Mouse (Mus musculus): ENCODE measurements at regions not wholly inside any gene's neighbourhood (a gene's known extent, or its start where the extent isn't known, plus 50 kb on each side); places are given as distances from the start of the nearest gene placed in this dataset.

DNA sequence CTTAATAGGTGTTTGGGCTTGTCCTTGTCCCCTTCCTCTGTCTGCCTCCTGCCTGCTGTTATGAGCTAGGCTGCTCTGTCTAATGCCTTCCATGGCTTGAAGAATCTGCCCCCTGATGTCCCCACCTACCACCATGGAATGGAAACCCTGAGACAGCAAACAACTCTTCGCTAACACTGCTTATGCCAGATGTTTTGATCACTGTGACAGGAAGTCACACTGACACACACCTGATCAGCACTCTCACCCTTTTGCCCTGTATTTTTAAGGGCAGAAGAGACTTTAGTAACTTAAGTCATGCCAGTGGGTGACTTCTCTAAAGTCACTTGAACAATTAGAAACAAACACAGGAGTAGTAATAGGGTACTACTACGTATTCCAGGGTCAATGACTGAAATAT is 78.5 kb downstream of the Gm9817 start:
- Histone ChIP-seq H3K36me3 (ENCODE audit: control insufficient read depth, insufficient read depth, low read length, poor library complexity, severe bottlenecking) (no peaks in the 10 kb centered on the region), H3K4me3 (ENCODE audit: insufficient read depth in 1 of 2, low read depth in 1 of 2, low read length in 2 of 2, poor library complexity in 1 of 2, severe bottlenecking in 1 of 2) (no peak overlapping the region), H3K27ac (ENCODE audit: insufficient read depth, low read depth, low read length, poor library complexity, severe bottlenecking) (no peak overlapping the region), H3K9me3 (ENCODE audit: control insufficient read depth, insufficient read depth, low read depth, low read length) (no peaks in the 10 kb centered on the region), H3K9ac (ENCODE audit: insufficient read depth, low read depth, low read length, poor library complexity, severe bottlenecking) (no peak overlapping the region), H3K4me1 (ENCODE audit: control insufficient read depth in 2 of 2, insufficient read depth in 2 of 2, low read length in 2 of 2, poor library complexity in 1 of 2) (no peaks in the 10 kb centered on the region)
- no peak for DNase-seq (ENCODE audit: low read depth, low spot score)
- in situ Hi-C loops (cut with MboI; ENCODE audit: low sequenced_read_pairs in 2 of 2, unreplicated experiment in 2 of 2) = no loop called here
- TF ChIP-seq CHD2 (IDR thresholded peaks at IDR 0.05; ENCODE audit: low read depth, low read length) (no peak), ZNF384 (IDR thresholded peaks at IDR 0.05; ENCODE audit: low read depth, low read length) (no peak)

DNA sequence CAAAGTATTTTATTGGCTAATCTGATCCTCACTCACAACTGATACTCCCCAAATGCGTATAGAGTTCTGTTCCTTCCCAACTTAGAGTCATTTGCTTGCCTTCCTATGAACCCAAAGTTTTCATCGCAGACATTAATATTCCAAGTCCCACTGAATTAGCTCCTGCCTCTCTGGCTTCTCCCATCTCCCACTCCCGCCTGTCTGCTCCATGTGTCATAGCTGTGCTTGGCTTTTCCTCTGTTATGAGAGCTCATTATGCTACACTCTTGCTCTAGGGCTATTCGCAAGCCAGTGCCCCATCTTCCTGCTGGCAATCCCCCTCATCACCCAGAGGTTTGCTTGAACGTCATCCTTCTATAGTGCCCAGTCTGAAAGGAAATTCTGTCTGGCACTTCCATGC is 81.8 kb downstream of the Gm9817 start:
- H3K9ac ChIP-seq (ENCODE audit: insufficient read depth, low read depth, low read length, poor library complexity, severe bottlenecking) = no peak overlapping the region
- H3K4me1 ChIP-seq (ENCODE audit: control insufficient read depth in 2 of 2, insufficient read depth in 2 of 2, low read length in 2 of 2, poor library complexity in 1 of 2) = no peaks in the 10 kb centered on the region
- no peak for DNase-seq (ENCODE audit: low read depth, low spot score)
- no peaks in the 10 kb centered on the region for H3K36me3 ChIP-seq (ENCODE audit: control insufficient read depth, insufficient read depth, low read length, poor library complexity, severe bottlenecking)
- in situ Hi-C loops (cut with MboI; ENCODE audit: low sequenced_read_pairs in 2 of 2, unreplicated experiment in 2 of 2) = no loop called here
- TF ChIP-seq HCFC1 (IDR thresholded peaks at IDR 0.05; ENCODE audit: borderline replicate concordance, insufficient read depth, low read length) (no peak), ZC3H11A (IDR thresholded peaks at IDR 0.05; ENCODE audit: borderline replicate concordance, low read depth, low read length) (no peak), ZNF384 (IDR thresholded peaks at IDR 0.05; ENCODE audit: low read depth, low read length) (no peak), MAFK (IDR thresholded peaks at IDR 0.05; ENCODE audit: insufficient read depth, low read depth, low read length) (no peak), CHD2 (IDR thresholded peaks at IDR 0.05; ENCODE audit: low read depth, low read length) (no peak)
- H3K27ac ChIP-seq (ENCODE audit: insufficient read depth, low read depth, low read length, poor library complexity, severe bottlenecking) = no peak overlapping the region
- H3K9me3 ChIP-seq (ENCODE audit: control insufficient read depth, insufficient read depth, low read depth, low read length) = no peaks in the 10 kb centered on the region
- H3K4me3 ChIP-seq (ENCODE audit: insufficient read depth in 1 of 2, low read depth in 1 of 2, low read length in 2 of 2, poor library complexity in 1 of 2, severe bottlenecking in 1 of 2) = no peak overlapping the region

DNA sequence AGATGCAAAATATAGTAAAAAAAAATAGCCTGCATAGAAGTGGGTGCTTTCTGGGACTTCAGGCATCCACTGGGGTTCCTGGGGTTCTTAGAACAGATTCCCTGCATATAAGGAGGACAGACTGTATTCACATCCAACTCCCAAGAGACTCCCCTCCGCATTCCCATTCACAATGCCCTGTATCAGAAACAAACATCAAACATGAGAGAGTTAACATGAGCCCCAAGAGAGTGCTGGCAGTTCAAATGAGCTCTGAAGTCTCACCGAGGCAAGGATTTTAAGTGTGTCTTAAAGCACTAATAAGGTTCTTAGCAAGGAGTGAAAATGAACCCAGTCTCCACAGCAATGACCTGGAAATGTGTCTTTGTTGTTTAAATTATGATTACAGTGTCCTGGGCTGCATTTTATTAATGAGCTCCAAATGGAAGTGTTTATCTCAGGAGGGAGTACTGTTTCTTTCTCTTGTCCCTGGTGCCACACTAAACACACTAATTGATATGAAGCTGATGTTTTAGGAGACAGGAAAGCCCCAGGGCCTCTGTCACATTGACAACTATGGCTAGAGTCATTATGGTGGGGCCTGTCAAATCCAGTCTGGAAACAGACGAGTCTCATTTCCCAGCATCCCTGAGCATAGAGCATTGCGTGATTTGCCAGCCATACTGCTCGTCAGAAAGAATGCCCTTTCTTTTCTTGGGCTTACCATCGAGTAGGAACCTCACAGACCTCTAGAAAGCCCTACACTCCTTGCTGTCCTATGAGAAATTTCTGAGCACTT is 85.7 kb downstream of the Gm9817 start:
- no peaks in the 10 kb centered on the region for H3K4me1 ChIP-seq (ENCODE audit: control insufficient read depth in 2 of 2, insufficient read depth in 2 of 2, low read length in 2 of 2, poor library complexity in 1 of 2)
- no peak overlapping the region for H3K9ac ChIP-seq (ENCODE audit: insufficient read depth, low read depth, low read length, poor library complexity, severe bottlenecking)
- in situ Hi-C loops (cut with MboI; ENCODE audit: low sequenced_read_pairs in 2 of 2, unreplicated experiment in 2 of 2) = no loop called here
- H3K9me3 ChIP-seq (ENCODE audit: control insufficient read depth, insufficient read depth, low read depth, low read length) = no peaks in the 10 kb centered on the region
- H3K36me3 ChIP-seq (ENCODE audit: control insufficient read depth, insufficient read depth, low read length, poor library complexity, severe bottlenecking) = no peaks in the 10 kb centered on the region
- H3K27ac ChIP-seq (ENCODE audit: insufficient read depth, low read depth, low read length, poor library complexity, severe bottlenecking) = no peak overlapping the region
- DNase-seq (ENCODE audit: low read depth, low spot score) = no peak
- TF ChIP-seq ZC3H11A (IDR thresholded peaks at IDR 0.05; ENCODE audit: borderline replicate concordance, low read depth, low read length) = no peak
- TF ChIP-seq HCFC1 (IDR thresholded peaks at IDR 0.05; ENCODE audit: borderline replicate concordance, insufficient read depth, low read length) = no peak
- TF ChIP-seq CHD2 (IDR thresholded peaks at IDR 0.05; ENCODE audit: low read depth, low read length) = no peak
- H3K4me3 ChIP-seq (ENCODE audit: insufficient read depth in 1 of 2, low read depth in 1 of 2, low read length in 2 of 2, poor library complexity in 1 of 2, severe bottlenecking in 1 of 2) = no peak overlapping the region

DNA sequence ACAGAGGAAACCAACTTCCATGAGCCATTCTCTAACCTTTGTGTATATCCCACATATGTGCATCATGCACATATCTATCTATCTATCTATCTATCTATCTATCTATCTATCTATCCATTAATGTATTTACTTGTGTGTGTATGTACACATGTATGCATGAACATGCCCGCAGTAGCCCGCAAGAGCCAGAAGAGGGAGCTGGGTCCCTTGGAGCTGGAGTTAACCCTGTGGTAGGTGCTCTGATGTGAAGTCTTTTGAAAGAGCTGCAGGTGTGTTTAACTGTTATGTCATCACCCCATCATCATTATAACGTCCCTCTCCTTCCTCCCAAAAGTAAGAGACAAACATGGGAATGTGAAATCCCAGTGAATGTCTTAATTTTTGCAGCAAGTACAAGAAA is 86.7 kb downstream of the Gm9817 start:
- TF ChIP-seq ZC3H11A (IDR thresholded peaks at IDR 0.05; ENCODE audit: borderline replicate concordance, low read depth, low read length) = peak; percentile 80; the same call in 1 of the 2 replicates
- no peak for TF ChIP-seq HCFC1 (IDR thresholded peaks at IDR 0.05; ENCODE audit: borderline replicate concordance, insufficient read depth, low read length)
- no peak overlapping the region for H3K9ac ChIP-seq (ENCODE audit: insufficient read depth, low read depth, low read length, poor library complexity, severe bottlenecking)
- DNase-seq (ENCODE audit: low read depth, low spot score) = peak; percentile 22
- H3K36me3 ChIP-seq (ENCODE audit: control insufficient read depth, insufficient read depth, low read length, poor library complexity, severe bottlenecking) = no peaks in the 10 kb centered on the region
- no peak overlapping the region for H3K27ac ChIP-seq (ENCODE audit: insufficient read depth, low read depth, low read length, poor library complexity, severe bottlenecking)
- no peaks in the 10 kb centered on the region for H3K4me1 ChIP-seq (ENCODE audit: control insufficient read depth in 2 of 2, insufficient read depth in 2 of 2, low read length in 2 of 2, poor library complexity in 1 of 2)
- no peak overlapping the region for H3K4me3 ChIP-seq (ENCODE audit: insufficient read depth in 1 of 2, low read depth in 1 of 2, low read length in 2 of 2, poor library complexity in 1 of 2, severe bottlenecking in 1 of 2)
- in situ Hi-C loops (cut with MboI; ENCODE audit: low sequenced_read_pairs in 2 of 2, unreplicated experiment in 2 of 2) = no loop called here
- no peaks in the 10 kb centered on the region for H3K9me3 ChIP-seq (ENCODE audit: control insufficient read depth, insufficient read depth, low read depth, low read length)

DNA sequence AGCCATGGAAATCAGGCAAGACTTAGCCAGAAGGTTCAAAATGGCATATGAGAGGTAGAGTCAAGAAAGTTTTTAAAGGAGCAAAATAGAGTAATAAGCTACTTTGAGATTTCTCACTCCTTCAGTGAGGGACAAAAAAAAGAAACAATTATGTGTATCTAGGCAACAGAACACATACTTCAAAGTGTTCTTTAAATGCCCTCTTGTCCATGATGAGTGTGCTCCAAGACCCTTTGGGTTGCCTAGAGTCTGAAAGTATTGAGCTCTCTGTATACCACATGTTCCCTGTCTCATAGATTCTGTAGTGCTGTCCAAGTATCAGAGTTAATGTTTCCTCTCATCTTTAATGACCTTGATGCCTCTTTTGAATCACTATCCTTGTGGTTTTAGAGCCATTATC is 91.2 kb downstream of the Gm9817 start:
- in situ Hi-C loops (cut with MboI; ENCODE audit: low sequenced_read_pairs in 2 of 2, unreplicated experiment in 2 of 2) = no loop called here

More for the DNA sequence above, 91.2 kb downstream of the Gm9817 start:
- Histone ChIP-seq H3K4me3 (ENCODE audit: insufficient read depth in 1 of 2, low read depth in 1 of 2, low read length in 2 of 2, poor library complexity in 1 of 2, severe bottlenecking in 1 of 2) (no peak overlapping the region), H3K9ac (ENCODE audit: insufficient read depth, low read depth, low read length, poor library complexity, severe bottlenecking) (no peak overlapping the region), H3K36me3 (ENCODE audit: control insufficient read depth, insufficient read depth, low read length, poor library complexity, severe bottlenecking) (no peaks in the 10 kb centered on the region), H3K9me3 (ENCODE audit: control insufficient read depth, insufficient read depth, low read depth, low read length) (no peaks in the 10 kb centered on the region), H3K27ac (ENCODE audit: insufficient read depth, low read depth, low read length, poor library complexity, severe bottlenecking) (no peak overlapping the region), H3K4me1 (ENCODE audit: control insufficient read depth in 2 of 2, insufficient read depth in 2 of 2, low read length in 2 of 2, poor library complexity in 1 of 2) (no peaks in the 10 kb centered on the region)
- DNase-seq (ENCODE audit: low read depth, low spot score) = no peak
- TF ChIP-seq MAFK (IDR thresholded peaks at IDR 0.05; ENCODE audit: insufficient read depth, low read depth, low read length) (no peak), CHD2 (IDR thresholded peaks at IDR 0.05; ENCODE audit: low read depth, low read length) (no peak), ZC3H11A (IDR thresholded peaks at IDR 0.05; ENCODE audit: borderline replicate concordance, low read depth, low read length) (no peak), ZNF384 (IDR thresholded peaks at IDR 0.05; ENCODE audit: low read depth, low read length) (no peak), HCFC1 (IDR thresholded peaks at IDR 0.05; ENCODE audit: borderline replicate concordance, insufficient read depth, low read length) (no peak)

Measured in ES-E14 (cell line).